In genomic region chrX:99332457-99332770, GRCm38 (mm10) we compare ENCODE assay signal across 18 mouse cellular contexts.
DNase-seq lines count a peak whose midpoint lies in the region; ATAC-seq and TF ChIP-seq lines count a peak whose summit lies in the region.
"Had no signal": no experiment of that assay in that cellular context is flagged by ENCODE, and none has a peak within 500 bp of the region (broad histone marks: within the 10 kb centered on the region; RNA-seq: fewer than 3 reads in every experiment).

No protein-coding gene starts in this region.

- H3K36me3 ChIP-seq in hindbrain, embryonic 10.5 days: no peaks in the 10 kb centered on the region
- H3K36me3 ChIP-seq in hindbrain, embryonic 16.5 days (ENCODE audit: control insufficient read depth, insufficient read depth, low read length): no peaks in the 10 kb centered on the region
- no peaks in the 10 kb centered on the region for H3K36me3 ChIP-seq in midbrain, embryonic 10.5 days
- no peaks in the 10 kb centered on the region for H3K36me3 ChIP-seq in midbrain, postnatal 0 days (ENCODE audit: insufficient read depth, low read length)
- no peaks in the 10 kb centered on the region for H3K36me3 ChIP-seq in intestine, embryonic 16.5 days (ENCODE audit: control insufficient read depth, insufficient read depth, low read length)
- H3K36me3 ChIP-seq: embryonic facial prominence, embryonic 12.5 days; heart, embryonic 13.5 days had no signal

- no peak for TF ChIP-seq CTCF in midbrain, postnatal 0 days (IDR thresholded peaks at IDR 0.05)

- H3K4me1 ChIP-seq in hindbrain, embryonic 10.5 days (replicated peaks): peaks cover 31% of the 10 kb centered on the region
- no peaks in the 10 kb centered on the region for H3K4me1 ChIP-seq in hindbrain, embryonic 16.5 days (ENCODE audit: control insufficient read depth, insufficient read depth, low read depth, low read length)
- peaks cover 35% of the 10 kb centered on the region for H3K4me1 ChIP-seq in midbrain, embryonic 10.5 days
- no peaks in the 10 kb centered on the region for H3K4me1 ChIP-seq in midbrain, postnatal 0 days (ENCODE audit: insufficient read depth, low read length)
- H3K4me1 ChIP-seq in intestine, embryonic 16.5 days (ENCODE audit: control insufficient read depth, insufficient read depth, low read length): peaks cover 5% of the 10 kb centered on the region; the same call in 1 of the 2 replicates

- no peak; the same call in 1 of the 2 replicates for ATAC-seq in hindbrain, embryonic 16.5 days
- ATAC-seq in midbrain, postnatal 0 days (ENCODE audit: low FRiP score): no peak
- ATAC-seq in intestine, embryonic 16.5 days: 0 out of 2 replicates have a peak, but pooled peaks have one; percentile 34
- ATAC-seq: liver, postnatal 0 days had no signal

- no peak for DNase-seq in hindbrain, embryonic 10.5 days (ENCODE audit: low spot score)
- no peak for DNase-seq in midbrain, embryonic 10.5 days (ENCODE audit: low spot score)
- DNase-seq in midbrain, postnatal 0 days (ENCODE audit: low spot score): no peak
- DNase-seq in spleen, postnatal 14 days (ENCODE audit: low spot score in 2 of 2): no peak
- no peak for DNase-seq in retina, postnatal 1 day
- DNase-seq: adrenal gland, postnatal 14 days; cerebellum, adult 2 months; gastrocnemius, postnatal 36 days; heart, postnatal 36 days; liver, postnatal 0 days; right cerebral cortex, postnatal 14 days; thymus, postnatal 25 days had no signal

- peaks cover 87% of the 10 kb centered on the region for H3K27me3 ChIP-seq in hindbrain, embryonic 10.5 days (ENCODE audit: insufficient read depth, poor library complexity, severe bottlenecking)
- peaks cover 2% of the 10 kb centered on the region; the same call in 1 of the 2 replicates for H3K27me3 ChIP-seq in hindbrain, embryonic 16.5 days (replicated peaks; ENCODE audit: control insufficient read depth, insufficient read depth, low read length)
- H3K27me3 ChIP-seq in midbrain, embryonic 10.5 days (ENCODE audit: low read depth, poor library complexity, severe bottlenecking): peaks cover 98% of the 10 kb centered on the region
- peaks cover 3% of the 10 kb centered on the region; the same call in 1 of the 2 replicates for H3K27me3 ChIP-seq in midbrain, postnatal 0 days (ENCODE audit: insufficient read depth, low read length)
- H3K27me3 ChIP-seq in intestine, embryonic 16.5 days (replicated peaks; ENCODE audit: control insufficient read depth, insufficient read depth, low read length): no peaks in the 10 kb centered on the region
- H3K27me3 ChIP-seq: CH12.LX had no signal

- H3K4me3 ChIP-seq in hindbrain, embryonic 10.5 days: no peak overlapping the region
- H3K4me3 ChIP-seq in hindbrain, embryonic 16.5 days (ENCODE audit: low read length): no peak overlapping the region
- no peak overlapping the region for H3K4me3 ChIP-seq in midbrain, embryonic 10.5 days
- H3K4me3 ChIP-seq in midbrain, postnatal 0 days (ENCODE audit: low read depth, low read length): no peak overlapping the region
- H3K4me3 ChIP-seq in intestine, embryonic 16.5 days (ENCODE audit: low read length): no peak overlapping the region
- H3K4me3 ChIP-seq: embryonic facial prominence, embryonic 12.5 days; heart, embryonic 13.5 days had no signal

- WGBS in hindbrain, embryonic 10.5 days: 51% methylated on average over 4 of the region's 4 CpGs
- 30% methylated on average over 4 of the region's 4 CpGs for WGBS in hindbrain, embryonic 16.5 days
- WGBS in midbrain, embryonic 10.5 days: 58% methylated on average over 4 of the region's 4 CpGs
- WGBS in midbrain, postnatal 0 days: 39% methylated on average over 4 of the region's 4 CpGs
- WGBS in intestine, embryonic 16.5 days: 57% methylated on average over 4 of the region's 4 CpGs

- no peak overlapping the region for H3K9ac ChIP-seq in hindbrain, embryonic 16.5 days (ENCODE audit: low read depth, low read length)
- H3K9ac ChIP-seq in midbrain, postnatal 0 days (replicated peaks; ENCODE audit: low read length, poor library complexity, severe bottlenecking): no peak overlapping the region
- H3K9ac ChIP-seq in intestine, embryonic 16.5 days (ENCODE audit: low read depth, low read length): no peak overlapping the region
- H3K9ac ChIP-seq: embryonic facial prominence, embryonic 12.5 days; heart, embryonic 13.5 days; liver, postnatal 0 days had no signal

- H3K9me3 ChIP-seq in hindbrain, embryonic 10.5 days: no peaks in the 10 kb centered on the region
- H3K9me3 ChIP-seq in hindbrain, embryonic 16.5 days (ENCODE audit: control insufficient read depth, low read length): no peaks in the 10 kb centered on the region
- no peaks in the 10 kb centered on the region for H3K9me3 ChIP-seq in midbrain, embryonic 10.5 days (replicated peaks)
- H3K9me3 ChIP-seq in midbrain, postnatal 0 days (ENCODE audit: low read length): no peaks in the 10 kb centered on the region
- H3K9me3 ChIP-seq in intestine, embryonic 16.5 days (ENCODE audit: control insufficient read depth, low read length): no peaks in the 10 kb centered on the region
- H3K9me3 ChIP-seq: embryonic facial prominence, embryonic 12.5 days; heart, embryonic 13.5 days had no signal

- H3K27ac ChIP-seq in hindbrain, embryonic 10.5 days: peak overlapping the region; percentile 77
- H3K27ac ChIP-seq in hindbrain, embryonic 16.5 days (ENCODE audit: low read depth, low read length): no peak overlapping the region
- peak overlapping the region; percentile 80; the same call in 1 of the 2 replicates for H3K27ac ChIP-seq in midbrain, embryonic 10.5 days (replicated peaks)
- H3K27ac ChIP-seq in midbrain, postnatal 0 days (ENCODE audit: low read depth, low read length): no peak overlapping the region
- H3K27ac ChIP-seq in intestine, embryonic 16.5 days (ENCODE audit: low read length): no peak overlapping the region
- H3K27ac ChIP-seq: embryonic facial prominence, embryonic 12.5 days; heart, embryonic 13.5 days; stomach, postnatal 0 days had no signal

- H3K4me2 ChIP-seq in hindbrain, embryonic 16.5 days (ENCODE audit: low read length): no peak overlapping the region
- H3K4me2 ChIP-seq in midbrain, postnatal 0 days (ENCODE audit: low read depth, low read length, poor library complexity, severe bottlenecking): no peak overlapping the region
- H3K4me2 ChIP-seq in intestine, embryonic 16.5 days (ENCODE audit: low read depth, low read length): no peak overlapping the region
- H3K4me2 ChIP-seq: embryonic facial prominence, embryonic 12.5 days; heart, embryonic 13.5 days had no signal

Comparison
In these comparisons a context has a peak if more than half of its experiments do, and no peak if none do; other contexts are left out.
1. H3K27ac ChIP-seq: peak in hindbrain, embryonic 10.5 days (single experiment) and midbrain, embryonic 10.5 days (single experiment); none in hindbrain, embryonic 16.5 days (single experiment), midbrain, postnatal 0 days (single experiment) and intestine, embryonic 16.5 days (single experiment).